Mouse (Mus musculus): ENCODE measurements at regions not wholly inside any gene's neighbourhood (a gene's known extent, or its start where the extent isn't known, plus 50 kb on each side); places are given as distances from the start of the nearest gene placed in this dataset.

GRCm38 (mm10) chr6:67116306-67116705 is 79.0 kb upstream of the Gadd45a start:
- Histone ChIP-seq H3K4me1 (ENCODE audit: control insufficient read depth, insufficient read depth, insufficient read length) (no peaks in the 10 kb centered on the region), H3K36me3 (ENCODE audit: control insufficient read depth, insufficient read depth, low read length) (no peaks in the 10 kb centered on the region), H3K27me3 (ENCODE audit: control insufficient read depth, insufficient read depth, low read length) (no peaks in the 10 kb centered on the region), H3K4me3 (ENCODE audit: extremely low read depth, insufficient read depth, insufficient read length) (no peak overlapping the region), H3K27ac (ENCODE audit: insufficient read depth, low read length) (no peak overlapping the region)
- no peak for DNase-seq (ENCODE audit: low read depth in 1 of 2, low spot score in 2 of 2)
- TF ChIP-seq POLR2A (IDR thresholded peaks at IDR 0.05; ENCODE audit: low read depth, low read length) (no peak), CTCF (IDR thresholded peaks at IDR 0.05; ENCODE audit: extremely low read depth, insufficient read depth, insufficient read length, insufficient replicate concordance) (no peak)
- 88% methylated on average over 3 of the region's 3 CpGs for WGBS

- TF ChIP-seq CTCF (IDR thresholded peaks at IDR 0.05; ENCODE audit: extremely low read depth, insufficient read depth, insufficient read length, insufficient replicate concordance) = no peak
- TF ChIP-seq POLR2A (IDR thresholded peaks at IDR 0.05; ENCODE audit: low read depth, low read length) = no peak
- no peaks in the 10 kb centered on the region for H3K36me3 ChIP-seq (ENCODE audit: control insufficient read depth, insufficient read depth, low read length)
- H3K4me3 ChIP-seq (ENCODE audit: extremely low read depth, insufficient read depth, insufficient read length) = no peak overlapping the region
- WGBS = 35% methylated on average over 1 of the region's 1 CpGs
- H3K27me3 ChIP-seq (ENCODE audit: control insufficient read depth, insufficient read depth, low read length) = no peaks in the 10 kb centered on the region
- DNase-seq (ENCODE audit: low read depth in 1 of 2, low spot score in 2 of 2) = no peak
- no peak overlapping the region for H3K27ac ChIP-seq (ENCODE audit: insufficient read depth, low read length)
- no peaks in the 10 kb centered on the region for H3K4me1 ChIP-seq (ENCODE audit: control insufficient read depth, insufficient read depth, insufficient read length)
These were observed 78.4 kb upstream of the Gadd45a start for GRCm38 (mm10) chr6:67115505-67116303.

GRCm38 (mm10) chr6:67114753-67115152 is 77.5 kb upstream of the Gadd45a start:
- no peak for TF ChIP-seq POLR2A (IDR thresholded peaks at IDR 0.05; ENCODE audit: low read depth, low read length)
- TF ChIP-seq CTCF (IDR thresholded peaks at IDR 0.05; ENCODE audit: extremely low read depth, insufficient read depth, insufficient read length, insufficient replicate concordance) = no peak
- no peaks in the 10 kb centered on the region for H3K4me1 ChIP-seq (ENCODE audit: control insufficient read depth, insufficient read depth, insufficient read length)
- no peak overlapping the region for H3K27ac ChIP-seq (ENCODE audit: insufficient read depth, low read length)
- DNase-seq (ENCODE audit: low read depth in 1 of 2, low spot score in 2 of 2) = no peak
- WGBS = 74% methylated on average over 4 of the region's 4 CpGs
- no peaks in the 10 kb centered on the region for H3K36me3 ChIP-seq (ENCODE audit: control insufficient read depth, insufficient read depth, low read length)
- no peak overlapping the region for H3K4me3 ChIP-seq (ENCODE audit: extremely low read depth, insufficient read depth, insufficient read length)
- H3K27me3 ChIP-seq (ENCODE audit: control insufficient read depth, insufficient read depth, low read length) = no peaks in the 10 kb centered on the region

- TF ChIP-seq POLR2A (IDR thresholded peaks at IDR 0.05; ENCODE audit: low read depth, low read length) (no peak), CTCF (IDR thresholded peaks at IDR 0.05; ENCODE audit: extremely low read depth, insufficient read depth, insufficient read length, insufficient replicate concordance) (no peak)
- H3K4me3 ChIP-seq (ENCODE audit: extremely low read depth, insufficient read depth, insufficient read length) = no peak overlapping the region
- 63% methylated on average over 26 of the region's 26 CpGs for WGBS
These were observed 76.5 kb upstream of the Gadd45a start for GRCm38 (mm10) chr6:67113686-67114278.

DNA sequence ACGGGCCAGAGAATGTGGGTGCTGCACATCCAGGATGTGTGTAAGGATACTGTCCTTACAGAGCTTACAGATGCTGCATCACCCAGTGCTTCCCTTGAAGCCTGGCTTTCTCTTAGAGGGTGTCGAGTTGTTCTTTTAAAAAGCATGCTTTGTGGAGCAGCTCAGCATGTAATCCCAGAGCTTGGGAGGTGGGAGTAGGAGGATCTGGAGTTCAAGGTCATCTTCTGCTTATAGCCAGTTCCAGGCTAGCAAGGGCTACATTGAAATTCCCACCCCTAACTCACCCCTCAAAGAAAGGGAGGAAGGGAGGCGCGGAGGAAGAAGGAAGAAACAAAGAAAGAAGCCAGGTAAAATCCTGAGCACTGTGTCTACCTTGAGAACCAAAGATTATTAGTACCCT is 76.0 kb upstream of the Gadd45a start:
- 88% methylated on average over 4 of the region's 4 CpGs for WGBS
- Histone ChIP-seq H3K4me1 (ENCODE audit: control insufficient read depth, insufficient read depth, insufficient read length) (no peaks in the 10 kb centered on the region), H3K4me3 (ENCODE audit: extremely low read depth, insufficient read depth, insufficient read length) (no peak overlapping the region), H3K27ac (ENCODE audit: insufficient read depth, low read length) (no peak overlapping the region), H3K36me3 (ENCODE audit: control insufficient read depth, insufficient read depth, low read length) (no peaks in the 10 kb centered on the region), H3K27me3 (ENCODE audit: control insufficient read depth, insufficient read depth, low read length) (no peaks in the 10 kb centered on the region)
- no peak for DNase-seq (ENCODE audit: low read depth in 1 of 2, low spot score in 2 of 2)
- TF ChIP-seq POLR2A (IDR thresholded peaks at IDR 0.05; ENCODE audit: low read depth, low read length) (no peak), CTCF (IDR thresholded peaks at IDR 0.05; ENCODE audit: extremely low read depth, insufficient read depth, insufficient read length, insufficient replicate concordance) (no peak)

More at GRCm38 (mm10) chr6:67113686-67114278, 76.5 kb upstream of the Gadd45a start:
- H3K4me1 ChIP-seq (ENCODE audit: control insufficient read depth, insufficient read depth, insufficient read length) = no peaks in the 10 kb centered on the region
- H3K27ac ChIP-seq (ENCODE audit: insufficient read depth, low read length) = no peak overlapping the region
- H3K36me3 ChIP-seq (ENCODE audit: control insufficient read depth, insufficient read depth, low read length) = no peaks in the 10 kb centered on the region
- no peak for DNase-seq (ENCODE audit: low read depth in 1 of 2, low spot score in 2 of 2)
- H3K27me3 ChIP-seq (ENCODE audit: control insufficient read depth, insufficient read depth, low read length) = no peaks in the 10 kb centered on the region

GRCm38 (mm10) chr6:67112311-67112710 is 75.1 kb upstream of the Gadd45a start:
- no peaks in the 10 kb centered on the region for H3K4me1 ChIP-seq (ENCODE audit: control insufficient read depth, insufficient read depth, insufficient read length)
- 84% methylated on average over 6 of the region's 6 CpGs for WGBS
- no peaks in the 10 kb centered on the region for H3K36me3 ChIP-seq (ENCODE audit: control insufficient read depth, insufficient read depth, low read length)
- H3K27me3 ChIP-seq (ENCODE audit: control insufficient read depth, insufficient read depth, low read length) = no peaks in the 10 kb centered on the region
- no peak for TF ChIP-seq CTCF (IDR thresholded peaks at IDR 0.05; ENCODE audit: extremely low read depth, insufficient read depth, insufficient read length, insufficient replicate concordance)
- TF ChIP-seq POLR2A (IDR thresholded peaks at IDR 0.05; ENCODE audit: low read depth, low read length) = no peak
- H3K27ac ChIP-seq (ENCODE audit: insufficient read depth, low read length) = no peak overlapping the region
- no peak for DNase-seq (ENCODE audit: low read depth in 1 of 2, low spot score in 2 of 2)
- no peak overlapping the region for H3K4me3 ChIP-seq (ENCODE audit: extremely low read depth, insufficient read depth, insufficient read length)

DNA sequence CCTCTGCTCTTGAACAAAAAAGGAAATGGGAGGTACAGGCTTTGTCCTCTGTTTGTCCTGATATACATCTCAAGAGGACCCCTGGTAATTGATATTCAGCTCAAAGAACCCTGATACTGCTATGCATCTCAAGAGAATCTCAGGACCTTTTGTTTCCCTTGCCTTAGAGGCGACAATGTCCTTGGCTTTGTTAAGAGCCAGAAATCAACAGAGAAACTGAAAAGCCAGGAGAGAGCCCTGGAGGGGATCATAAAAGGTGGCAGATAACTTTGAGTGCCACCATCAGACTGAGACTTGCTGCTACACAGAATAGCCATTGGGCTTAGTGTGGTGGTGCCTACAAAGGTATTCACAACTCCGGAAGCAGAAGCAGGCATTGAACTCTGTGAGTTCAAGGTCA is 74.3 kb upstream of the Gadd45a start:
- H3K4me1 ChIP-seq (ENCODE audit: control insufficient read depth, insufficient read depth, insufficient read length) = no peaks in the 10 kb centered on the region
- H3K36me3 ChIP-seq (ENCODE audit: control insufficient read depth, insufficient read depth, low read length) = no peaks in the 10 kb centered on the region
- 86% methylated on average over 2 of the region's 2 CpGs for WGBS
- no peak overlapping the region for H3K27ac ChIP-seq (ENCODE audit: insufficient read depth, low read length)
- DNase-seq (ENCODE audit: low read depth in 1 of 2, low spot score in 2 of 2) = no peak
- H3K27me3 ChIP-seq (ENCODE audit: control insufficient read depth, insufficient read depth, low read length) = no peaks in the 10 kb centered on the region
- TF ChIP-seq CTCF (IDR thresholded peaks at IDR 0.05; ENCODE audit: extremely low read depth, insufficient read depth, insufficient read length, insufficient replicate concordance) = no peak
- TF ChIP-seq POLR2A (IDR thresholded peaks at IDR 0.05; ENCODE audit: low read depth, low read length) = no peak
- no peak overlapping the region for H3K4me3 ChIP-seq (ENCODE audit: extremely low read depth, insufficient read depth, insufficient read length)
